Mouse (Mus musculus) forebrain, embryonic 15.5 days (tissue): ENCODE data around the gene Olfr44. TPM values are rescaled to one million over a fixed set of nuclear protein-coding genes. Genes with fewer than 3 reads are reported as not detected.

Source experiments
- ATAC-seq: fragments of 200-750 bp; cut with Nextera tagmentation; replicated peaks from 2 replicates; pipeline ENCODE4 v1.8.0; 2017; ENCODE audit warnings: mild to moderate bottlenecking, moderate TSS enrichment, moderate library complexity
- H3K27ac ChIP-seq: fragments of 300-500 bp; sonication (generic); replicated peaks from 2 replicates; pipeline ENCODE4 v1.5.1; 2015; ENCODE audit warnings: mild to moderate bottlenecking, inconsistent platforms
- H3K27me3 ChIP-seq: fragments of 300-500 bp; sonication (generic); 2 replicates; pipeline ENCODE4 v1.6.1; 2015; ENCODE audit warnings: inconsistent platforms
- H3K36me3 ChIP-seq: fragments of 300-500 bp; sonication (generic); 2 replicates; pipeline ENCODE4 v1.6.1; 2015; ENCODE audit warnings: mild to moderate bottlenecking, inconsistent platforms
- H3K4me1 ChIP-seq: fragments of 300-500 bp; sonication (generic); 2 replicates; pipeline ENCODE4 v1.6.1; 2015; ENCODE audit warnings: inconsistent platforms
- H3K4me2 ChIP-seq: fragments of 300-500 bp; sonication (generic); replicated peaks from 2 replicates; pipeline ENCODE4 v1.6.1; 2015; ENCODE audit warnings: mild to moderate bottlenecking, inconsistent platforms
- H3K4me3 ChIP-seq: fragments of 300-500 bp; sonication (generic); 2 replicates; pipeline ENCODE4 v1.5.1; 2015; ENCODE audit warnings: mild to moderate bottlenecking, inconsistent platforms
- H3K9ac ChIP-seq: fragments of 300-500 bp; sonication (generic); replicated peaks from 2 replicates; pipeline ENCODE4 v1.6.1; 2015; ENCODE audit warnings: mild to moderate bottlenecking, inconsistent platforms
- H3K9me3 ChIP-seq: fragments of 300-500 bp; sonication (generic); 2 replicates; pipeline ENCODE4 v1.6.1; 2016; ENCODE audit warnings: inconsistent platforms
- WGBS: fragments of 180-500 bp; shearing (Covaris S2); methylation state at CpG from one replicate; pipeline ENCODE4 v1.1.7; 2015; ENCODE audit warnings: mixed read lengths; 5-methylcytosine and 5-hydroxymethylcytosine counted together
- polyA plus RNA-seq: library from polyadenylated mRNA; unstranded; fragments of >200 nt; fragmentation: Nextera tagmentation; extraction: Ambion mirVana; gene quantifications from 2 replicates; pipeline ENCODE4 v1.2.1, GENCODE M21; 2015

Gene Olfr44
- polyA plus RNA-seq = not detected in 2 replicates

- Histone ChIP-seq H3K36me3 (no peaks in the 10 kb centered on the region), H3K4me2 (no peak within 1 kb of the TSS), H3K4me1 (no peaks in the 10 kb centered on the region), H3K27me3 (no peaks in the 10 kb centered on the region), H3K9me3 (no peaks in the 10 kb centered on the region), H3K9ac (no peak within 1 kb of the TSS), H3K27ac (no peak within 1 kb of the TSS), H3K4me3 (no peak within 1 kb of the TSS)
- WGBS = 95% methylated on average over 2 of the region's 2 CpGs
- no peak for ATAC-seq
Measured at GRCm38 (mm10) chr9:39493895-39494294, at the start of gene Olfr44. Olfr44 (minus strand) TSS chr9:39493995.

GRCm38 (mm10) chr9:39523616-39524285, 30.0 kb upstream of the Olfr44 start:
- H3K4me1 ChIP-seq = no peaks in the 10 kb centered on the region
- no peaks in the 10 kb centered on the region for H3K36me3 ChIP-seq
- no peaks in the 10 kb centered on the region for H3K27me3 ChIP-seq
- no peak overlapping the region for H3K4me3 ChIP-seq
- H3K9ac ChIP-seq = no peak overlapping the region
- H3K4me2 ChIP-seq = no peak overlapping the region
- ATAC-seq = no peak
- H3K27ac ChIP-seq = no peak overlapping the region
- 68% methylated on average over 1 of the region's 1 CpGs for WGBS
- H3K9me3 ChIP-seq = no peaks in the 10 kb centered on the region

- Histone ChIP-seq H3K9ac (no peak overlapping the region), H3K4me1 (no peaks in the 10 kb centered on the region), H3K27ac (no peak overlapping the region), H3K27me3 (no peaks in the 10 kb centered on the region), H3K9me3 (no peaks in the 10 kb centered on the region), H3K36me3 (no peaks in the 10 kb centered on the region), H3K4me3 (no peak overlapping the region), H3K4me2 (no peak overlapping the region)
- ATAC-seq = no peak
Measured at GRCm38 (mm10) chr9:39518595-39518994, 24.8 kb upstream of the Olfr44 start.

- Histone ChIP-seq H3K4me3 (no peak within 1 kb of the TSS), H3K27ac (no peak within 1 kb of the TSS), H3K36me3 (no peaks in the 10 kb centered on the region), H3K9me3 (no peaks in the 10 kb centered on the region), H3K27me3 (no peaks in the 10 kb centered on the region), H3K4me1 (no peaks in the 10 kb centered on the region), H3K4me2 (no peak within 1 kb of the TSS), H3K9ac (no peak within 1 kb of the TSS)
- 75% methylated on average over 3 of the region's 3 CpGs for WGBS
- no peak for ATAC-seq
Measured at GRCm38 (mm10) chr9:39515531-39515930, 21.7 kb upstream of the Olfr44 start, which contains the start of gene Olfr957. Olfr957 (minus strand) TSS chr9:39515809.

GRCm38 (mm10) chr9:39509412-39509811, 15.6 kb upstream of the Olfr44 start:
- Histone ChIP-seq H3K4me3 (no peak overlapping the region), H3K9me3 (no peaks in the 10 kb centered on the region), H3K36me3 (no peaks in the 10 kb centered on the region), H3K27ac (no peak overlapping the region), H3K27me3 (no peaks in the 10 kb centered on the region), H3K9ac (no peak overlapping the region), H3K4me2 (no peak overlapping the region), H3K4me1 (no peaks in the 10 kb centered on the region)
- ATAC-seq = peak; percentile 19; the same call in 1 of the 2 replicates
- WGBS = 81% methylated on average over 9 of the region's 9 CpGs

DNA sequence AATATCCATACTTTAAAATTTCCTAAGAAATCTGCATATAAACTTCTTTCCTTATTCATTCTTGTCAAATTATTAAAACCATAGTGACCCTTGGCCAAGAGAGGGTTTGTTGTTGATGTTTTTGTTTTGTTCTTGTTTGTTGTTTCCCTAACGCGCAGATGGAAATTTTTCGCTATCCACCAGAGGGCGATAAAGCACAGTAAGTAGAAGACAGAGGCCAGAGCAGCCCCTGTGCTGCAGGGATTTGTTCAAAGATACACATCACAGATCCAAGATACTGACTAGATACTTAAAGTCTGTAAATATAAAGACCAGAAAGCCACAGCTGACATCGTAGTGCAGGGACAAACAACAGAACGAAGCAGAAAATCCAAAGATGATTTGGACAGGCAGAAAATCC, 15.2 kb upstream of the Olfr44 start:
- peak; percentile 88 for ATAC-seq
- no peak overlapping the region for H3K27ac ChIP-seq
- no peak overlapping the region for H3K9ac ChIP-seq
- no peaks in the 10 kb centered on the region for H3K4me1 ChIP-seq
- no peaks in the 10 kb centered on the region for H3K9me3 ChIP-seq
- H3K27me3 ChIP-seq = no peaks in the 10 kb centered on the region
- no peak overlapping the region for H3K4me3 ChIP-seq
- no peaks in the 10 kb centered on the region for H3K36me3 ChIP-seq
- H3K4me2 ChIP-seq = no peak overlapping the region
- WGBS = 13% methylated on average over 6 of the region's 6 CpGs

DNA sequence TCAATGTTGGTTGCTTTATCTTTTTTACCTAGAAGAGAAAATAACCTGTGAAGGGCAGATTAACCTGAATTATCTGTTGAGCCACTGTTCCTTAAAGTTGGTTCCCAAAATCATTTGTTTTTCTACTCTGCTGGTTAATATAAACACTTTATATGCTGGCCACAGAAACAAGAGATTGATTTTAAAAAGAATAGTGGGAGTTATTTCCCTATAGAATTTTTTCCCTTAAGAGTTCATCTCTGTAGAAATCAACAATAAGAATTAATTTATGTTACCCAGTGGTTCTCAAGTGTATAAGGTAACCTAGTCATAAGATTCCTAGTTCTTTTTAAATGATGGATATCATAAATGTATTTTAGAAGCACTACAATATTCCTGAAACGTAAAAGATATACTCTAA, 22.0 kb downstream of the Olfr44 start, which contains the start of gene Olfr955:
Olfr955 (minus strand) TSS at position 101 of the 400 bp plus-strand sequence.
- Histone ChIP-seq H3K9me3 (no peaks in the 10 kb centered on the region), H3K9ac (no peak within 1 kb of the TSS), H3K4me1 (no peaks in the 10 kb centered on the region), H3K27ac (no peak within 1 kb of the TSS), H3K27me3 (no peaks in the 10 kb centered on the region), H3K36me3 (no peaks in the 10 kb centered on the region), H3K4me3 (no peak within 1 kb of the TSS), H3K4me2 (no peak within 1 kb of the TSS)
- WGBS = 49% methylated on average over 1 of the region's 1 CpGs
- no peak for ATAC-seq

GRCm38 (mm10) chr9:39456401-39456800, 37.4 kb downstream of the Olfr44 start, which contains the start of gene Olfr954:
Olfr954 (plus strand) TSS chr9:39456701.
- no peak within 1 kb of the TSS for H3K4me2 ChIP-seq
- H3K9ac ChIP-seq = no peak within 1 kb of the TSS
- no peaks in the 10 kb centered on the region for H3K9me3 ChIP-seq
- H3K4me1 ChIP-seq = no peaks in the 10 kb centered on the region
- 85% methylated on average over 6 of the region's 6 CpGs for WGBS
- H3K27me3 ChIP-seq = no peaks in the 10 kb centered on the region
- H3K4me3 ChIP-seq = no peak within 1 kb of the TSS
- ATAC-seq = no peak
- H3K27ac ChIP-seq = no peak within 1 kb of the TSS
- H3K36me3 ChIP-seq = no peaks in the 10 kb centered on the region

Other genes with a start within 250 kb of the Olfr44 start
- not detected in 2 replicates for gene Olfr1537, start 244.0 kb downstream of the Olfr44 start, polyA plus RNA-seq
- not detected in 2 replicates for gene Olfr945, start 217.2 kb downstream of the Olfr44 start, polyA plus RNA-seq
- not detected in 2 replicates for gene Olfr948, start 167.9 kb downstream of the Olfr44 start, polyA plus RNA-seq
- gene Olfr951, start 106.6 kb downstream of the Olfr44 start, polyA plus RNA-seq = not detected in 2 replicates
- gene Olfr952, start 66.8 kb downstream of the Olfr44 start, polyA plus RNA-seq = not detected in 2 replicates
- gene Olfr954, start 37.3 kb downstream of the Olfr44 start, polyA plus RNA-seq = not detected in 2 replicates
- gene Olfr955, start 22.1 kb downstream of the Olfr44 start, polyA plus RNA-seq = not detected in 2 replicates
- not detected in 2 replicates for gene Olfr957, start 21.8 kb upstream of the Olfr44 start, polyA plus RNA-seq
- gene Olfr958, start 60.1 kb upstream of the Olfr44 start, polyA plus RNA-seq = not detected in 2 replicates
- gene Olfr959, start 81.6 kb upstream of the Olfr44 start, polyA plus RNA-seq = not detected in 2 replicates
- gene AW551984, start 110.4 kb upstream of the Olfr44 start, polyA plus RNA-seq = 38.8 and 53.5 TPM in 2 replicates
- not detected in 2 replicates for gene Olfr148, start 116.7 kb upstream of the Olfr44 start, polyA plus RNA-seq
- gene Olfr960, start 127.4 kb upstream of the Olfr44 start, polyA plus RNA-seq = not detected in 2 replicates
- gene Olfr961, start 151.1 kb upstream of the Olfr44 start, polyA plus RNA-seq = not detected in 2 replicates
- not detected in 2 replicates for gene Olfr963, start 173.2 kb upstream of the Olfr44 start, polyA plus RNA-seq
- not detected in 2 replicates for gene Olfr149, start 213.1 kb upstream of the Olfr44 start, polyA plus RNA-seq
- gene Olfr965, start 217.4 kb upstream of the Olfr44 start, polyA plus RNA-seq = not detected in 2 replicates
- not detected in 2 replicates for gene Olfr150, start 237.0 kb upstream of the Olfr44 start, polyA plus RNA-seq